In genomic region chr7:42642152-42643115, GRCm38 (mm10) we compare ENCODE assay signal across 7 mouse cellular contexts. TPM values are rescaled to one million over a fixed set of nuclear protein-coding genes. Genes with fewer than 3 reads are reported as not detected.
DNase-seq lines count a peak whose midpoint lies in the region; ATAC-seq and TF ChIP-seq lines count a peak whose summit lies in the region.
"Not testable (repeated sequence)": the region's sequence is repeated elsewhere in the genome, so short reads cannot be mapped to it uniquely, and the experiment has no call there.

Gene Zfp976, minus strand, starts transcription at chr7:42642588.

- DNase-seq in heart, adult 9 months (ENCODE audit: low spot score in 2 of 2), result peak; percentile 72 to 77
- DNase-seq in kidney, adult 8-10 months, result peak; percentile 69 to 79
- DNase-seq in limb, embryonic 11.5 days (ENCODE audit: low spot score), result peak; percentile 80
- peak; percentile 17 for DNase-seq in spleen, adult 12 weeks (ENCODE audit: low spot score)

- not testable (repeated sequence) for TF ChIP-seq POLR2A in bone marrow macrophage, adult 2 months (IDR thresholded peaks at IDR 0.05; ENCODE audit: borderline replicate concordance, low read depth, low read length)
- TF ChIP-seq POLR2A in embryonic fibroblast, embryonic 13.5 days (IDR thresholded peaks at IDR 0.05; ENCODE audit: low read depth, low read length), result peak; percentile 56; the same call in 1 of the 2 replicates

- 1% methylated on average over 25 of the region's 25 CpGs for WGBS in limb, embryonic 11.5 days
- WGBS in midbrain, embryonic 12.5 days, result 2% methylated on average over 25 of the region's 25 CpGs

- peak within 1 kb of the TSS; percentile 57 for H3K4me3 ChIP-seq in bone marrow macrophage, adult 2 months (ENCODE audit: insufficient read depth, low read length)
- H3K4me3 ChIP-seq in embryonic fibroblast, embryonic 13.5 days (ENCODE audit: insufficient read depth, low read length), result peak within 1 kb of the TSS; percentile 78
- H3K4me3 ChIP-seq in limb, embryonic 11.5 days (ENCODE audit: low read depth, low read length), result peak within 1 kb of the TSS; percentile 30
- H3K4me3 ChIP-seq in midbrain, embryonic 12.5 days, result peak within 1 kb of the TSS; percentile 42

- ATAC-seq in limb, embryonic 11.5 days (ENCODE audit: insufficient number of reproducible peaks, low FRiP score, low TSS enrichment, low read depth), result peak; percentile 95
- peak; percentile 98 for ATAC-seq in midbrain, embryonic 12.5 days (ENCODE audit: low FRiP score, low read depth)

- not testable (repeated sequence) for TF ChIP-seq CTCF in bone marrow macrophage, adult 2 months (IDR thresholded peaks at IDR 0.05; ENCODE audit: low read depth, low read length); embryonic fibroblast, embryonic 13.5 days (IDR thresholded peaks at IDR 0.05; ENCODE audit: borderline replicate concordance, insufficient read depth, low read length)

- not testable (repeated sequence) for H3K4me1 ChIP-seq in bone marrow macrophage, adult 2 months (ENCODE audit: control insufficient read depth, insufficient read depth, low read length); embryonic fibroblast, embryonic 13.5 days (ENCODE audit: control insufficient read depth, insufficient read depth, low read length); limb, embryonic 11.5 days (ENCODE audit: control insufficient read depth, insufficient read depth, low read length); midbrain, embryonic 12.5 days

- H3K27ac ChIP-seq in bone marrow macrophage, adult 2 months (ENCODE audit: insufficient read depth, low read depth, low read length); embryonic fibroblast, embryonic 13.5 days (ENCODE audit: insufficient read depth, low read length); limb, embryonic 11.5 days (replicated peaks; ENCODE audit: low read depth, low read length); midbrain, embryonic 12.5 days (replicated peaks): not testable (repeated sequence)

- H3K9ac ChIP-seq in limb, embryonic 11.5 days (ENCODE audit: low read length), result peak within 1 kb of the TSS; percentile 34; the same call in 1 of the 2 replicates
- 0 out of 2 replicates have a peak within 1 kb of the TSS, but pooled peaks have one; percentile 28 for H3K9ac ChIP-seq in midbrain, embryonic 12.5 days (replicated peaks)

- H3K4me2 ChIP-seq in limb, embryonic 11.5 days (ENCODE audit: low read depth, severe bottlenecking), result peak within 1 kb of the TSS; percentile 33
- peak within 1 kb of the TSS; percentile 48 for H3K4me2 ChIP-seq in midbrain, embryonic 12.5 days (replicated peaks)

- not testable (repeated sequence) for H3K36me3 ChIP-seq in limb, embryonic 11.5 days (ENCODE audit: control insufficient read depth, insufficient read depth, low read length); midbrain, embryonic 12.5 days

- H3K27me3 ChIP-seq in limb, embryonic 11.5 days (ENCODE audit: control insufficient read depth, insufficient read depth, low read length); midbrain, embryonic 12.5 days: not testable (repeated sequence)

- H3K9me3 ChIP-seq in limb, embryonic 11.5 days (ENCODE audit: control insufficient read depth, low read length); midbrain, embryonic 12.5 days: not testable (repeated sequence)

RNA-seq across cellular contexts. Expression of gene Zfp976, which starts in this region (rescaled TPM):
- polyA plus RNA-seq in bone marrow macrophage, adult 2 months (2012; ENCODE audit: insufficient read depth, insufficient read length, missing spikeins), result 2.3 and 2.5 TPM in 2 replicates
- 5.0 and 6.0 TPM in 2 replicates for polyA plus RNA-seq in embryonic fibroblast, embryonic 13.5 days (2011; ENCODE audit: insufficient read length, low read depth, missing spikeins)
- 1.8 and 2.7 TPM in 2 replicates for polyA plus RNA-seq in limb, embryonic 11.5 days (2014; fragmentation: Nextera tagmentation; extraction: Ambion mirVana)
- polyA plus RNA-seq in midbrain, embryonic 12.5 days (2016; fragmentation: Nextera tagmentation; extraction: Ambion mirVana), result 2.2 TPM in 2 replicates

Comparison
In these comparisons a context has a peak if more than half of its experiments do, and no peak if none do; other contexts are left out.
1. DNase-seq: peak in every context shown above with its lines; median percentile 80 in limb, embryonic 11.5 days; 74 in heart, adult 9 months; 74 in kidney, adult 8-10 months; 17 in spleen, adult 12 weeks.